In the genomic region with DNA sequence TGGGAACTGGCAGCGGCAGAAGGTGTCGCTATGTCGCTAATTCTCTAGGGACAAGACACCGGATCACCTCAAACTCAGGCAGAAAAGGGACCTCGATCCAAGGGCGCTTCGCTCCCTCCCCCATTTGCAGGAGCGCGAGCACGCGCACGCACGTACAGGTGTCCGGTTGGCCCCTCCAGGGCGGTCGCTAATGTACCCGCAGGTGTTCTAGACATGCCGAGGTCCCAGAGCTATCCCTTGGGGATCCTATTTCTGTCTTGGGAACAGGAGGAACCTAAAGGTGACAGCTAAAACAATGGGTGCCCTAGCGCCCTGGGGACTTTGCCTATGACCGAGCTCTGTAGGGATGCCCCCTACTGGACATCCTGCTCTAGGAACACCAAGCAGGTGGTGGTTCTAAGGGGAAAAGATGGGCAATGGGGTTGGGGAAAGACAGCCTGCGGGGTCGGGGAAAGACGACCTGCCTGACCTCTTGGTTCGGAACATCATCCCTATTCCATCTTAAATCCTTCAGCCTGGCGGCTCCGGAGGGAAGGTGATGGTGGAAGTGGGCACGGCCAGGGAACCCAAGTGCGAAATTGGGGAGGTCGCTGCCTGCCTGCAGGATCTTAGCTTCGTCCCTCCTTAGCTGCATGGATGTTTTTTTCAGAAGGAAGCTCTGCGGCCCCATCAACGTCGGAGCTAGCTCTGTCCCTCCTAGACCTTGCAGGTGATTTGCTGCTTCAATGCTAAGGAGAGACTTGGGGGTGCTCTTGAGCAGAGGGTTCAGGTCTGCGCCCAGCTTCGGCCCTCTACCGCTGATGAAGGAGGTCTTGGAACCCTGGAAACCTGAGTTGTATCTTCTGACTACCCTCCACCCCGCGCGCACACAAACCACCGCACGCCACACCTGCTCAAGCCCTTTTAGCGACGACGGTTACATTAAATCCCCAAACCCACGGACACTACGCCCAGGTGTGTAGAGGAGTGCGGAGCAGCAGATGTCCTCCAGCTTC, we compare ENCODE assay signal across 7 mouse cellular contexts. TPM values are rescaled to one million over a fixed set of nuclear protein-coding genes. Genes with fewer than 3 reads are reported as not detected.
DNase-seq lines count a peak whose midpoint lies in the region; ATAC-seq and TF ChIP-seq lines count a peak whose summit lies in the region.

No protein-coding gene starts in this region.

- peak overlapping the region; percentile 92 for H3K4me2 ChIP-seq in hindbrain, embryonic 15.5 days
- 0 out of 2 replicates have a peak overlapping the region, but pooled peaks have one; percentile 18 for H3K4me2 ChIP-seq in liver, postnatal 0 days (ENCODE audit: low read depth, low read length)

- no peak for TF ChIP-seq EP300 in liver, postnatal 0 days (IDR thresholded peaks at IDR 0.05; ENCODE audit: low read depth)

- peak; percentile 33 for DNase-seq in urinary bladder, postnatal 25 days (ENCODE audit: low spot score)
- no peak for DNase-seq in urinary bladder, adult 2 months (ENCODE audit: low spot score)
- DNase-seq in embryonic facial prominence, embryonic 10.5 days (ENCODE audit: low spot score) = peak; percentile 58
- peak; percentile 39 for DNase-seq in liver, postnatal 0 days
- DNase-seq in retina, postnatal 1 day = peak; percentile 76
- no peak for DNase-seq in adrenal gland, postnatal 10 days

- peak; percentile 61 for TF ChIP-seq CTCF in liver, postnatal 0 days (IDR thresholded peaks at IDR 0.05; ENCODE audit: low read depth)

- H3K27ac ChIP-seq in embryonic facial prominence, embryonic 10.5 days (replicated peaks) = peak overlapping the region; percentile 90; the same call in 1 of the 2 replicates
- H3K27ac ChIP-seq in hindbrain, embryonic 15.5 days (replicated peaks) = peak overlapping the region; percentile 90
- H3K27ac ChIP-seq in liver, postnatal 0 days (ENCODE audit: low read depth) = no peak overlapping the region

- no peak for ATAC-seq in hindbrain, embryonic 15.5 days (ENCODE audit: low FRiP score, low read depth)
- no peak for ATAC-seq in liver, postnatal 0 days

- WGBS in embryonic facial prominence, embryonic 10.5 days = under 1% methylated on average over 47 of the region's 47 CpGs
- WGBS in hindbrain, embryonic 15.5 days = 1% methylated on average over 47 of the region's 47 CpGs
- 2% methylated on average over 47 of the region's 47 CpGs for WGBS in liver, postnatal 0 days (ENCODE audit: insufficient replicate concordance)

- H3K4me1 ChIP-seq in embryonic facial prominence, embryonic 10.5 days = peaks cover 77% of the 10 kb centered on the region
- peaks cover 63% of the 10 kb centered on the region for H3K4me1 ChIP-seq in hindbrain, embryonic 15.5 days (replicated peaks)
- H3K4me1 ChIP-seq in liver, postnatal 0 days (ENCODE audit: insufficient read depth) = peaks cover 50% of the 10 kb centered on the region

- no peaks in the 10 kb centered on the region for H3K9me3 ChIP-seq in embryonic facial prominence, embryonic 10.5 days
- H3K9me3 ChIP-seq in hindbrain, embryonic 15.5 days = no peaks in the 10 kb centered on the region
- H3K9me3 ChIP-seq in liver, postnatal 0 days (ENCODE audit: low read length) = no peaks in the 10 kb centered on the region

- peak overlapping the region; percentile 53 for H3K9ac ChIP-seq in hindbrain, embryonic 15.5 days
- H3K9ac ChIP-seq in liver, postnatal 0 days (replicated peaks) = no peak overlapping the region

- H3K36me3 ChIP-seq in embryonic facial prominence, embryonic 10.5 days (replicated peaks) = no peaks in the 10 kb centered on the region
- no peaks in the 10 kb centered on the region for H3K36me3 ChIP-seq in hindbrain, embryonic 15.5 days
- no peaks in the 10 kb centered on the region for H3K36me3 ChIP-seq in liver, postnatal 0 days (replicated peaks; ENCODE audit: insufficient read depth, low read length)

- H3K27me3 ChIP-seq in embryonic facial prominence, embryonic 10.5 days (replicated peaks; ENCODE audit: low read depth, poor library complexity, severe bottlenecking) = peaks cover 98% of the 10 kb centered on the region
- peaks cover 46% of the 10 kb centered on the region for H3K27me3 ChIP-seq in hindbrain, embryonic 15.5 days
- peaks cover 100% of the 10 kb centered on the region for H3K27me3 ChIP-seq in liver, postnatal 0 days (ENCODE audit: insufficient read depth, low read length)

- H3K4me3 ChIP-seq in embryonic facial prominence, embryonic 10.5 days = peak overlapping the region; percentile 72
- H3K4me3 ChIP-seq in hindbrain, embryonic 15.5 days = peak overlapping the region; percentile 49
- H3K4me3 ChIP-seq in liver, postnatal 0 days (ENCODE audit: low read depth, low read length) = no peak overlapping the region

RNA-seq across cellular contexts. Expression of a gene that starts 13.9 kb away (rescaled TPM):
- polyA plus RNA-seq in urinary bladder, adult 2 months (2012; rRNA removed) = 5.4 and 6.8 TPM in 2 replicates
- 11.6 and 12.4 TPM in 2 replicates for polyA plus RNA-seq in embryonic facial prominence, embryonic 10.5 days (2016; fragmentation: Nextera tagmentation; extraction: Ambion mirVana)
- 8.6 and 10.0 TPM in 2 replicates for polyA plus RNA-seq in hindbrain, embryonic 15.5 days (2015; fragmentation: Nextera tagmentation; extraction: Ambion mirVana)
- 3.1 and 3.9 TPM in 2 replicates for polyA plus RNA-seq in liver, postnatal 0 days (2015; fragmentation: Nextera tagmentation; extraction: Ambion mirVana)
- 10 to 100 TPM in 1 of 2 experiments, 1 to 10 TPM in 1; 8.8 to 12.3 TPM for total RNA-seq in adrenal gland, postnatal 10 days (2021)

RNA-seq across cellular contexts. Expression of a gene that starts 31.4 kb away (rescaled TPM):
- 32.2 and 36.0 TPM in 2 replicates for polyA plus RNA-seq in urinary bladder, adult 2 months (2012; rRNA removed)
- polyA plus RNA-seq in embryonic facial prominence, embryonic 10.5 days (2016; fragmentation: Nextera tagmentation; extraction: Ambion mirVana) = 4.7 and 5.2 TPM in 2 replicates
- 21.9 and 23.2 TPM in 2 replicates for polyA plus RNA-seq in hindbrain, embryonic 15.5 days (2015; fragmentation: Nextera tagmentation; extraction: Ambion mirVana)
- polyA plus RNA-seq in liver, postnatal 0 days (2015; fragmentation: Nextera tagmentation; extraction: Ambion mirVana) = 2.8 and 4.7 TPM in 2 replicates
- total RNA-seq in adrenal gland, postnatal 10 days (2021) = 100 to 1,000 TPM in 1 of 2 experiments, 10 to 100 TPM in 1; 52.0 to 133 TPM

RNA-seq across cellular contexts. Expression of a gene that starts 31.9 kb away (rescaled TPM):
- polyA plus RNA-seq in urinary bladder, adult 2 months (2012; rRNA removed) = 3.0 TPM in 2 replicates
- 150 and 152 TPM in 2 replicates for polyA plus RNA-seq in embryonic facial prominence, embryonic 10.5 days (2016; fragmentation: Nextera tagmentation; extraction: Ambion mirVana)
- polyA plus RNA-seq in hindbrain, embryonic 15.5 days (2015; fragmentation: Nextera tagmentation; extraction: Ambion mirVana) = 15.3 and 17.1 TPM in 2 replicates
- 1.9 and 2.0 TPM in 2 replicates for polyA plus RNA-seq in liver, postnatal 0 days (2015; fragmentation: Nextera tagmentation; extraction: Ambion mirVana)
- total RNA-seq in adrenal gland, postnatal 10 days (2021) = 1 to 10 TPM; 6.7 to 7.9 TPM

Comparison
In these comparisons a context has a peak if more than half of its experiments do, and no peak if none do; other contexts are left out.
1. DNase-seq: peak in urinary bladder, postnatal 25 days (single experiment), embryonic facial prominence, embryonic 10.5 days (single experiment), liver, postnatal 0 days (single experiment) and retina, postnatal 1 day (single experiment); none in urinary bladder, adult 2 months (single experiment) and adrenal gland, postnatal 10 days (single experiment).